Mouse (Mus musculus) neural tube, embryonic 10.5 days (tissue): ENCODE results near the gene Nob1.

Source experiments
- DNase-seq: peaks from one replicate; pipeline ENCODE4 v3.0.0-alpha.2; 2017; ENCODE audit warnings: low spot score; ENCODE audit errors: extremely low spot score

Nob1 gene

DNA sequence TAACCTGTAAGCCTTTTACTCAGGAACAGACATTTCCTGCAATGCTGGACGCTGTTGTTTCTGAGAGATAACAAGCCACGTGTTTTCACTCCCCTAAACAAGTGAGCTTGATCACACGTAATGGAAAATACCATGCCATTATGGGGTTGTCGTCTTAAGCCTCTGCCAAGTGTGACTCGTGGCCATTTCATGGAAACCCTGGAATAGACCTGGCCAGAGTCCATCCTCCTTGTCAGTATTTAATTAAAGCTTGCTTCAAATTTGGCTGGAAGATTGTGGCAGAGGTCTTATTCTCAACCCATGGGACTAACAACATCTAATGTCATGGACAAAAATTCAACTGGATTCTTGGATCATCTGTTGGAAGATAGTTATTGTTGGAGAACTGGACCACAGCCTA is 38.7 kb downstream of the Nob1 start:
- DNase-seq = no peak

- DNase-seq = no peak
These were observed 39.8 kb downstream of the Nob1 start for GRCm38 (mm10) chr8:107385063-107385462.

GRCm38 (mm10) chr8:107384651-107385050 is 40.2 kb downstream of the Nob1 start:
- DNase-seq = no peak

DNA sequence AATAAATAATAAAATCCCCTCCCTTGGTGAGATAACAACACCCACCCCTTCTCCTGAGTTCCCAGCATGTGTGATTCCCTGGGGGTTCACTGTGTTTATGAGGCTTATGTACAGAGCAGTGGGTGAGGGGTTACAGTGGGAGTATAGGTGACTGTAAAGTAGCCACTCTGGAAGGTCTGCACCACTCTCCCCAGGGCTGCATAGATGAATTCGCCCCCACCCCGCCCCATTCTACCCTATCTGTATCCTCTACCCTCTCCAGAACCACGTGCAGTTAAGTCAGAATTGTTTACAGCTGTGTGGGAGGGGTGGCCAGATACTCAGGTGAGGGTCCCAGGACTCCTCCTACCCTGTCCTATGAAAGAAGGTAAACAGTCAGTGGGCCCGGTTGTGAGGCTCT is 42.0 kb downstream of the Nob1 start:
- no peak for DNase-seq

- no peak for DNase-seq
These were observed 43.2 kb downstream of the Nob1 start for GRCm38 (mm10) chr8:107381666-107382065.

- no peak for DNase-seq
These were observed 44.1 kb downstream of the Nob1 start for GRCm38 (mm10) chr8:107380734-107381133.

- DNase-seq = no peak
These were observed 47.5 kb downstream of the Nob1 start for GRCm38 (mm10) chr8:107377346-107377745.

DNA sequence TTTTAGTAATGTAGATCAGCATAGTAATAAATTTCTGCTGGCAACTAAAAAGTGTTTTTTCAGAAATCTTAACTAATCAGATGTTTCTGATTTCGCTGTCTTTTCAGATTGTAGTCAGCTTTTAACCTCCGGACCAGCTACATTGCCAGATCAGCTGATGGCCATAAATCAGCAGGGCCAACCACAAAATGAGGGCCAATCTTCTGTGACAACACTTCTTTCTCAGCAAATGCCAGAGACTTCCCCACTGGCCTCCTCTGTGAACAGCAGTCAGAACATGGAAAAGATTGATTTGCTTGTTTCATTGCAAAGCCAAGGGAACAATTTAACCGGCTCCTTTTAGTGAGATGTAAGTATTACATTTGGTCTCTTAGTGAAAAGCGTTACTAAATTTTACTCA is 54.5 kb downstream of the Nob1 start:
- no peak for DNase-seq
